Mouse (Mus musculus) lung, embryonic 16.5 days (tissue): ENCODE data around the gene Arid1b. TPM values are rescaled to one million over a fixed set of nuclear protein-coding genes. Genes with fewer than 3 reads are reported as not detected.

Experiments used
- ATAC-seq: fragments of 200-750 bp; cut with Nextera tagmentation; 2 replicates; pipeline ENCODE4 v1.8.0; 2017; ENCODE audit warnings: low read depth, mild to moderate bottlenecking, moderate library complexity
- H3K27ac ChIP-seq: fragments of 300-500 bp; sonication (generic); 2 replicates; pipeline ENCODE4 v1.5.1; 2014; ENCODE audit warnings: mild to moderate bottlenecking, control low read depth, low read length
- H3K27me3 ChIP-seq: fragments of 300-500 bp; sonication (generic); 2 replicates; pipeline ENCODE4 v1.6.1; 2014; ENCODE audit warnings: low read depth, low read length, mixed read lengths; ENCODE audit not compliant: control insufficient read depth, insufficient read depth
- H3K36me3 ChIP-seq: fragments of 300-500 bp; sonication (generic); 2 replicates; pipeline ENCODE4 v1.6.1; 2014; ENCODE audit warnings: low read length; ENCODE audit not compliant: control insufficient read depth, insufficient read depth
- H3K4me1 ChIP-seq: fragments of 300-500 bp; sonication (generic); replicated peaks from 2 replicates; pipeline ENCODE4 v1.6.1; 2014; ENCODE audit warnings: low read length, mixed read lengths; ENCODE audit not compliant: control insufficient read depth, insufficient read depth
- H3K4me2 ChIP-seq: fragments of 300-500 bp; sonication (generic); 2 replicates; pipeline ENCODE4 v1.6.1; 2014; ENCODE audit warnings: low read depth, low read length, control low read depth
- H3K4me3 ChIP-seq: fragments of 300-500 bp; sonication (generic); 2 replicates; pipeline ENCODE4 v1.5.1; 2014; ENCODE audit warnings: mild to moderate bottlenecking, low read length, control low read depth
- H3K9ac ChIP-seq: fragments of 300-500 bp; sonication (generic); 2 replicates; pipeline ENCODE4 v1.6.1; 2014; ENCODE audit warnings: low read length, control low read depth
- H3K9me3 ChIP-seq: fragments of 300-500 bp; sonication (generic); 2 replicates; pipeline ENCODE4 v1.6.1; 2016; ENCODE audit warnings: low read length; ENCODE audit not compliant: control insufficient read depth
- WGBS: fragments of 180-500 bp; shearing (Covaris S2); extraction: QIAGEN DNeasy Blood & Tissue Kit; methylation state at CpG from one replicate; pipeline ENCODE4 v1.1.7; 2014; 5-methylcytosine and 5-hydroxymethylcytosine counted together
- polyA plus RNA-seq: library from polyadenylated mRNA; unstranded; fragments of >200 nt; fragmentation: Nextera tagmentation; extraction: Ambion mirVana; gene quantifications from 2 replicates; pipeline ENCODE4 v1.2.1, GENCODE M21; 2015

The Arid1b gene
- polyA plus RNA-seq, 1 experiment from 2014 or later = 10.2 TPM

DNA sequence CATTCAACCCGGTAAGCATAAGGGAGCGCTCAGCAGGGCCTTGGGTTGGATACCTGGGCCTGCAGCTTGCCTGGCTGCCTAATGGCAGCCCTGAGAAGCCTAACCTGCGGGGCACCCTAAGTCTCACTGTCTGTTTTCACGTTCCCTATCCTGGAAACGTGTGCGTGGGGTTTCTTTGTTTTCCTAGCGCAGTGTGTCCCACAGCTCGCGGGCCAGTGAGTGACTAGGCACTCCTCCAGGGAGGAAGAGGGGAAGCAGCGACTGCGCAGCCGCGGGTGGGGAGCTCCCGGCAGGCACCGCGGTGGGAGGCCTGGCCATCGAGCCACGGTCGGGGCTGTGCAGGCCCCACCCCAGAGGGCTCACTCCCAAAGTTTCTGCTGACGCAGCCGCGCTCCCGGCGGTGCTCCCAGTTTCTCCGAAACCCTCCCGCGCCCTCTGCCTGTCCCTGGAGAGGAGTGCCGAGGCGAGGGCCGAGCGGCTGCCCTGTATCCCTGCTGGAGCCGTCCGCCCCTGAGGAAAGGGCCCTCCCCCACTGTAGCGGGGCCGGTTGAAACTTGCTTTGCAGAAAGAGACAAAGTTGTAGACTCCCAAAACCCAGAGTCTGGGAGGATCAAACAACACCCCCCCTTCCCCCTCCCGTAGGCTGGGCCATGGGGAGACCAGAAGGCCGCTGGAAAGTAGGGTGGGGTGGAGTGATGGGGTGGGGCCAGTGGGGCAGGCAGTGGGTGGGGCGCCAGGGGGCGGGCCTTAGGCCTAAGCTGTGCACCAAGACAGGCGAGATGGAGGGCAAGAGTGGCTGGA lies 195.6 kb downstream of the Arid1b start:
- WGBS = 1% methylated on average over 33 of the region's 40 CpGs
- Histone ChIP-seq H3K27me3 (no peaks in the 10 kb centered on the region), H3K27ac (peak overlapping the region; percentile 100), H3K4me3 (peak overlapping the region; percentile 57), H3K4me2 (peak overlapping the region; percentile 94), H3K4me1 (peaks cover 3% of the 10 kb centered on the region; the same call in 1 of the 2 replicates), H3K9me3 (no peaks in the 10 kb centered on the region), H3K9ac (peak overlapping the region; percentile 79), H3K36me3 (no peaks in the 10 kb centered on the region)
- peak; percentile 98 for ATAC-seq

DNA sequence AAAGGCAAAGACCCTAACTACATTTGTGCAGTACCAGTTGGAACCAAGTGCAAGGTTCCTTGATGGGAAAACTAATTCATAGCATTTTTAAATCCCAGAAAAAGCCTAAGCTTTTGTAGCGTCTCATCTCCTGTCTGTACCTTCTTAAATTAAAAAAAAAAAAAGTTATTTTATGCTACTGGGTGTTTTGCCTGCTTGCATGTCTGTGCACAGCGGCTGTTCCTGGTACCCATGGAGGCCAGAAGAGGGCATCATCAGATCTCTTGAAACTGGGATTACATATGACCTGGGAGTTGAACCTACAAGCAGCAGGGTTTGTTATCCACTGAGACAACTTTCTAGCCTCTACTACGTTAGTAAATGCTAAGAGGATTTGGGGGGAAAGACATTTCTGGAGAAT lies 196.2 kb downstream of the Arid1b start:
- no peaks in the 10 kb centered on the region for H3K27me3 ChIP-seq
- no peaks in the 10 kb centered on the region for H3K36me3 ChIP-seq
- no peaks in the 10 kb centered on the region for H3K9me3 ChIP-seq
- H3K27ac ChIP-seq = peak overlapping the region; percentile 100
- 24% methylated on average over 3 of the region's 3 CpGs for WGBS
- peak overlapping the region; percentile 79 for H3K9ac ChIP-seq
- ATAC-seq = no peak
- H3K4me3 ChIP-seq = peak overlapping the region; percentile 57
- H3K4me2 ChIP-seq = peak overlapping the region; percentile 94
- peaks cover 4% of the 10 kb centered on the region for H3K4me1 ChIP-seq

DNA sequence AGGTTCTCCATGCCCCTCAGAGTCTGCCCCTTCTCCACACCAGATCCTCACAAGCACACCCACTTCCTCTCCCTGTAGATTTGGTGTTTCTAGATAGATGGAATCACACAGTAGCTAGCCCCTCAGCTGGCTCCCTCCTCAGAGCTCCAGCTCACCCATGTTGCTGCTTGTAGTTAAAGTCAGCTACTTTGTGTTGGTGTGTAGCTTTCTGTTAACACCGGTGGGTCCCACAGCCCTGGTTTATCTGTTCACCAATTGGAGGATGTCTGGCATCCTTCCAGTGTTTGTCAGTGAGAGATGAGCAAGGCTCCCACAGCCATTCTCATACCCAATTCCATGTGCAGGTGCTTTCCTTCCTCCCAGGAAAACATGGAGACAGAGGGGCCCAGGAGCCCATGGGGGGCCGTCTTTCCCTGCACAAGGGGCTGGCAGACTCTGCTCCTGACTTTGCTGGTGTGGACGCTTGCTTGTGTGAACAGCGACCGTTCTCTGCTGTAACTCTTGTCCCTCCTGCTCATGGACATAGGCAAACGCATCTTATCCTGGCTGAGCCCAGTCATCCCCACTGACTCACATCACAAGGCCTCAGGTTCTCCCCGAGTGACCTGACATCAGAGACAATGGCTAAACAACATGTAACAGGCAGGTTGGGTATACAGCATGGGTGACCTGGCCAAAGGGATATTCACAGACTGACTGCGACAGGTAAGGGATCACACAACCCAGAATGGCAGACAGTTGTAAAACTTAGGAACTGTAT lies 200.2 kb downstream of the Arid1b start:
- H3K27ac ChIP-seq = no peak overlapping the region
- H3K4me2 ChIP-seq = no peak overlapping the region
- no peaks in the 10 kb centered on the region for H3K36me3 ChIP-seq
- no peak overlapping the region for H3K9ac ChIP-seq
- peaks cover 20% of the 10 kb centered on the region for H3K4me1 ChIP-seq
- H3K4me3 ChIP-seq = no peak overlapping the region
- ATAC-seq = no peak
- no peaks in the 10 kb centered on the region for H3K27me3 ChIP-seq
- no peaks in the 10 kb centered on the region for H3K9me3 ChIP-seq
- WGBS = 66% methylated on average over 8 of the region's 8 CpGs

DNA sequence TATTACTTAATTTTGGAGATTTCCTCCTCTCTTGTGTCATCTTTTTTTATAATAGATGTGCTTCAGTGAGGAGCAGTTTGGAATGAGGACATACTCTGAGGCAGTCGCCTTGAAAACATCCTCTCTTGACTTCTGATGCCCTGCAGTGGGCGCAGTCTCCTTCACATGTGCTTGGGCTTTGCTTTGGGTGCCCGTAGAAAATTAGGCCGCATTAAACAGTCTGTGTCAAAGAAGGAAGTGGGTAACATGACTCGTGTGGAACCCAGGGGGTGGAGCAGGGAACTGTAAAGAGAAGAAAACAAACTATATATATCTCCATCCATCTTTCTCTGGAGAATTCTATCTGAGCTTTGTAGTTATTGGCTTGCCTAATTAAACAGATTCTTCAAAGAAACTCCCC lies 201.3 kb downstream of the Arid1b start:
- ATAC-seq = no peak
- Histone ChIP-seq H3K9me3 (no peaks in the 10 kb centered on the region), H3K27ac (no peak overlapping the region), H3K27me3 (no peaks in the 10 kb centered on the region), H3K4me1 (peaks cover 20% of the 10 kb centered on the region), H3K4me2 (no peak overlapping the region), H3K36me3 (no peaks in the 10 kb centered on the region), H3K4me3 (no peak overlapping the region), H3K9ac (no peak overlapping the region)
- 56% methylated on average over 5 of the region's 5 CpGs for WGBS

DNA sequence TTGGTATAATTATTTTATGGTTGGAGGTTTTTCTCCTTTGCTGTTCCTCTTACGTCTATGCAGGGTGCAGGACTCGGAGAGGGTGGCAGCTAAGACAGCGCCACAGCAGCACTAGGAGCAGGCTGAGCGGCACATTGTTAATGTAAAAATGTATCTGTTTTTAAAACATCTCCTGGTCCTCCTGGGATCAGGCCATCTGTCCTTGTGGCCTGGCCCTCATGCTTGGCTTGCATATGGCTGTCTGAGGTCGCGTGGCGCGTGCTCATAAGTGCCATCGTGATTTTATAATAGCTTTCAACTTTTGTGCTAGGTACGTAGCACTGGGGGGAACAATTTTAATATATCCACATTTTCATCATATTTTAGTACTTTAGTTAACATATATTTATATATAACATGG lies 201.9 kb downstream of the Arid1b start:
- no peaks in the 10 kb centered on the region for H3K9me3 ChIP-seq
- H3K4me1 ChIP-seq = peaks cover 20% of the 10 kb centered on the region
- no peak overlapping the region for H3K4me3 ChIP-seq
- no peaks in the 10 kb centered on the region for H3K27me3 ChIP-seq
- H3K9ac ChIP-seq = no peak overlapping the region
- WGBS = 91% methylated on average over 10 of the region's 10 CpGs
- no peak for ATAC-seq
- no peak overlapping the region for H3K27ac ChIP-seq
- no peaks in the 10 kb centered on the region for H3K36me3 ChIP-seq
- no peak overlapping the region for H3K4me2 ChIP-seq

DNA sequence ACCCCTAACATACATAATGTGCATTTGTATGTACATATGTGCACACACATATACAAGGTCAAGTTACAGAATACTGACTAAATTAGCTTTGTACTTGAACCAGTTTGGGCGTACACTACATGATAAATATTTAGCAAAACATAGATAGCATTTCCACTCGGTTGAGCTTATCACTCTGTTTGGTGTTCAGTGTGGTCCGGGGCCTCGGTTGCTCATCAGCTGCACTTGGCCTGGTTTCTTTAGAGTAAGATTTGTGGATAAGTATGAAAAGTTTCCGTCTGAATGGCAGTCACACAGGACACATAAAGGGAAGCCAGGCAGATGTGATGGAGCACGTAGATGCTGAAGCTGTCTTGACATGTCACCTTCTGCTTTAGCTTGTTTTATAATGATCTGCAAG lies 202.4 kb downstream of the Arid1b start:
- Histone ChIP-seq H3K9ac (no peak overlapping the region), H3K27me3 (no peaks in the 10 kb centered on the region), H3K9me3 (no peaks in the 10 kb centered on the region), H3K36me3 (no peaks in the 10 kb centered on the region), H3K4me3 (no peak overlapping the region), H3K4me1 (peaks cover 20% of the 10 kb centered on the region), H3K27ac (no peak overlapping the region), H3K4me2 (no peak overlapping the region)
- WGBS = 60% methylated on average over 6 of the region's 6 CpGs
- ATAC-seq = no peak

DNA sequence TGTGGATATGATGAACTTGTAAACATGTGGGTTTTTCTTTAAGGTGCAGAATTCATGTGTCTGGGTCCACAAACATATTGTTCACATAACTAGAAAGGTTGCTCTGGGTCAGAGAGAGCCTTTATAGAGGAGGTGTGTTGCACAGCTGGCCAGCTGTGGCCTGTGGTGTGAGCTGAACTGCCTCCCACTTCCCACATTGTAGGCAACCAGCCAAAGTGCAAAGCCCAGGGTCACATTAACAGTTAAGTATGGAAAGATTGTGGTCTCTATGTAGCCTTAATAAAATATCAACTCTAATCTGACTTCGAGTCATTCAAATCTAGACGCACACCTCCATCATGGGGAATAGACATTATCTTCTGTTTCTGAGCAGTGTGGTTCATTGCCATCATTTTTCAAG lies 203.0 kb downstream of the Arid1b start:
- Histone ChIP-seq H3K27ac (no peak overlapping the region), H3K4me3 (no peak overlapping the region), H3K9ac (no peak overlapping the region), H3K36me3 (no peaks in the 10 kb centered on the region), H3K27me3 (no peaks in the 10 kb centered on the region), H3K4me2 (no peak overlapping the region), H3K9me3 (no peaks in the 10 kb centered on the region), H3K4me1 (peaks cover 20% of the 10 kb centered on the region)
- WGBS = 90% methylated on average over 2 of the region's 2 CpGs
- ATAC-seq = no peak

DNA sequence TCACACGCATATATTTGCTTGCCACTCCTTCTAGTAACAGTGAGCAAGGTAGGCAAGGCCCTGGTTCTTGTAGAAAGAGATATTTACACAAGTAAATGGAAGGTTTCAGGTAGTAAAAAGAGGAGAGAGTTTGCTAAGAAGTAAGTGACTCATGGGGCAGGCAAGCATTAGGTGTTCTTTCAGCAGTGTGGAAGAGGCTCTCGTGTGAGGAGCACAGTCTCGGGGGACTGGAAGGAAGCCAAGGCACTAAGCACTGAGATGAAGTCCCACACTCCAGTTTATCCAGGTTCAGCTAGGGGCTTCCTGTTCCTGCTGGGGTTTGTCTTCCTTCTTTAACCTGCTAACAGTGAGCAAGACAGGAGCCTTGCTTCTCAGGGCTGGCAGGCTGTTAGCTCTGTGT lies 203.6 kb downstream of the Arid1b start:
- ATAC-seq = peak; percentile 49; the same call in 1 of the 2 replicates
- no peak overlapping the region for H3K4me2 ChIP-seq
- H3K9ac ChIP-seq = no peak overlapping the region
- H3K27ac ChIP-seq = peak overlapping the region; percentile 63
- H3K36me3 ChIP-seq = no peaks in the 10 kb centered on the region
- no peaks in the 10 kb centered on the region for H3K9me3 ChIP-seq
- H3K4me3 ChIP-seq = no peak overlapping the region
- 50% methylated on average over 3 of the region's 3 CpGs for WGBS
- H3K4me1 ChIP-seq = peaks cover 24% of the 10 kb centered on the region
- H3K27me3 ChIP-seq = no peaks in the 10 kb centered on the region

DNA sequence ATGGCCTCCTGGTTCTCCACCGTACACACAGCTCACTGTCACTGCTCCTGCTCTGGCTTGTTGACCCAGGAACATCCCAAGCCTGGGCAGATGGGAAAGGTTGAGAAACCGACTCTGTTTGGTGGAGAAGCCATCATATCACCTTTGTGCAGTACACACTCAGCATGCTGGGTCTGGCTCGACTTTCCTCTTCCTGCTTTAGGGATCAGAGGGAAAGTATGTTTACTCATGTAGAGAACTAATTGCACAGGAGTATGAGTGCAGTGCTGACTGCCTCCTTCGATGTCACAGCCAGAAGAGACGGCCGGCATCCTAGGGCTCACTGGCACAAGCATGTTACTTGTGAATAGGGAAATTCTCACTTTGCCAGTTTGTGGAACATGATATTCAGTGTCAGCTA lies 204.1 kb downstream of the Arid1b start:
- H3K4me1 ChIP-seq = peaks cover 28% of the 10 kb centered on the region
- no peak overlapping the region for H3K4me3 ChIP-seq
- H3K27me3 ChIP-seq = no peaks in the 10 kb centered on the region
- peak overlapping the region; percentile 63 for H3K27ac ChIP-seq
- H3K9ac ChIP-seq = no peak overlapping the region
- no peaks in the 10 kb centered on the region for H3K9me3 ChIP-seq
- no peak for ATAC-seq
- no peaks in the 10 kb centered on the region for H3K36me3 ChIP-seq
- 31% methylated on average over 6 of the region's 6 CpGs for WGBS
- H3K4me2 ChIP-seq = no peak overlapping the region
